Mouse (Mus musculus) megakaryocyte, embryonic 14.5 days (primary cell): Measurements from ENCODE around the gene Tmem40.

Experiments used
- FLI1 ChIP-seq: IDR thresholded peaks from 2 replicates; pipeline ENCODE4 v1.6.1; 2012; ENCODE audit warnings: low read length, inconsistent platforms, mixed read lengths
- GATA1 ChIP-seq: IDR thresholded peaks from 3 replicates; pipeline ENCODE4 v1.6.1; 2012; ENCODE audit warnings: mixed read lengths, low read length, inconsistent platforms, borderline replicate concordance

DNA sequence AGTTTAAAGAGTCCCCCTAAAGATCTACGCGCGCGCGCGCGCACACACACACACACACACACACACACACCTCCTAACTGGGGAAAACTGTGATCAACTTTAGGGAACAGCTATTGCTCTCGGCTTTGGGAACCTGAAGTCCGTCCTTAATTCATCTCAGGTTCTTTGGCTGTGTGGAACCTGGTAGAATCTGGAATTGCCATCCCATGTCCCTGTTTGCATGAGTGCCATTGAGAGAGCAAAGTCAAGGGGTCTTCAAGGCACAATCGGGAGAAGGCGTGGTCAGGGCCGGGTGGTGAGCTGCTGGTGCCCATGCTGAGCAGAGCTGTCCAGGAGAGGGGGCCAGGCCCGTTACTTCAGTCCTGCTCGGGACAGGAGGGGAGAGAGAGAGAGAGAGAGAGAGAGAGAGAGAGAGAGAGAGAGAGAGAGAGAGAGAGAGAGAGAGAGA is 11.8 kb upstream of the Tmem40 start:
- TF ChIP-seq GATA1 (no peak), FLI1 (no peak)
